Mouse (Mus musculus): Measurements from ENCODE around the gene Igf2bp1. TPM values are rescaled to one million over a fixed set of nuclear protein-coding genes. Genes with fewer than 3 reads are reported as not detected.

The Igf2bp1 gene
- total RNA-seq (2023), result not detected

DNA sequence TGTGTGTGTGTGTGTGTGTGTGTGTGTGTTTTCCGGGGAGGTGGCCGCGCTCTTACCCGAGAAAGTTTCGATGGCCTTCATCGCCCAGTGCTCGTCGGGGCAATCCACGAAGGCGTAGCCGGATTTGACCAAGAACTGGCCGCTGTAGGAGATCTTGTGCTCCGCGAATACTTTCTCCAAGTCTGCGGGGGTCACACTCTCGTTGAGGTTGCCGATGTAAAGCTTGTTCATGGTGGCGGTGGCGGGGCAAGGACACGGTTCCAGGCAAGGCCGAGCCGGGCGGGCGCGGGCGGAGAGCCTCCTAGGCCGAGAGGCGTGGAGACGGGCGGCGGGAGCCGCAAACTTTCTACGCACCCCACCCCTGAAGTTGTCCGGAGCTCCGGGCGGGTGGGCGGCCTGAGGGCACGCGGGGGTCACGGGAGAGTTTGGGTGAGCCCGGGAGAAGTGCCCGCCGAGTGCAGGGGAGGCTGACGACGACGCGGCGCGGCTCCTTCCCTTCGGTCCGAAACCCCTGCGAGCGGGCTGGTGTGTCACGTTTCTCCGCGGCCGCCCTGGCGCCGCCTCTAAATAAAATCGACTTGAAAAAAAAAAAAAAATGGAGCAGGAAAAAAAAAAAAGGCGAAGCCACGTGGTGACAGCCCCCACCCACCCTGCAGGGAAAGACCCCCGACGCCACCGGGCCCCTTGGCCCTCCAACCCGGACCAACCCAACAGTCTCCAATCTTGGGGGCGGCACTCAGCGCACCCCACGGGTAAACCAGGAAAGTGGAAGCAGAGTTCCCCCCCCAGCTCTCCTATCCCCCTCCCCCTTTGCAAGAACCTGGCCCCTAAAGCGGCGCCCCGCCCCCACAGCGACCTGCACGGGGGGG is at the start of gene Igf2bp1:
Gene Igf2bp1 (minus strand): TSS at position 538 of the 869 bp plus-strand sequence.

DNA sequence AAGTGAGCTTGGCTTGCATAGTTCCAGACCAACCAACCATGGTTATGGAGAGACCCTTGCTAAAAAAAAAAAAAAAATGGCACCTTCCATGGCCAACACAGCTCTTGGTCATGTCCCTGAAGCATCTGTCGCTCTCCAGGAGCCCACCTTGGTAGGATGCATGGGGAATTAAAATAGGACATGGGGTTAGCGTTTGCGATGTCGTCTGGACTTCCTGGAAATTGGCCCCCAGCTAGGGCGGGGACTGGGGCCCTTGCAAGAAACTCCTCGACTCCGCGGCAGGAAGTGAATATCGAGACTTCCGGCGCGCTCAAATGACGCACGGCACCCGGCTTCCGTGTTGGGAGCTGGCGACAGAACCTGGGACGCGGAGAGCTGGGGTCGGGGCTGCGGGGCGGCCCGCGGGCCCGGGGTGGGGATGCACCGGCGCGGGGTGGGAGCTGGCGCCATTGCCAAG is 28.9 kb upstream of the Igf2bp1 start, which contains the start of gene Snf8:
Gene Snf8 (plus strand): TSS at position 290 of the 457 bp plus-strand sequence.

DNA sequence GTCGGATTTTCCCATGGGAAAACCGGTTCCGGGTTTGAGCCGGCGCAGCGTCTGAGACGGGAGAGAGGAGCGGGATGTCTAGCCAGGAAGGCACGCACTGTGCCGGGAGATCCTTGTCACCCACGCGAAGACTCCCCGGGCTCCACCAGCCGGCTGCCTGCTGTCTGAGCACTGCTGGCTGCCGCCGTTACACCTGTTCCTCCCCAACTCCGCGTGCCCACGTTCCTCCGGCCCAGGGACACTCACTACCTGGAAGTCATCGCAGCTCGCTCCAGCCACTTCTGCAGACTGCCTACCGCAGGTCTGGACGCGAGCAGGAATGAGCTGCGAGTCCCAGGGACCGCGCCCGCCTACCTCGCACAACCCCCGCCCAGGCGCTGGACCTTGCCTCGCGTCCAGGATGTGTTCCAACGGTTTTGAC is 91.2 kb downstream of the Igf2bp1 start, which contains the start of gene B4galnt2:
Gene B4galnt2 (minus strand): TSS at position 321 of the 421 bp plus-strand sequence.

Other genes with a start within 250 kb of the Igf2bp1 start
- not detected for gene Phospho1, start 181.4 kb downstream of the Igf2bp1 start, total RNA-seq (2023)
- gene Gngt2, start 168.7 kb downstream of the Igf2bp1 start, total RNA-seq (2023), result 10 to 100 TPM; 52.4 to 62.8 TPM
- gene Abi3, start 163.5 kb downstream of the Igf2bp1 start, total RNA-seq (2023), result 100 to 1,000 TPM in 1 of 2 experiments, 10 to 100 TPM in 1; 98.9 to 106 TPM
- under 1 TPM; 0.41 to 0.42 TPM for gene B4galnt2, start 91.0 kb downstream of the Igf2bp1 start, total RNA-seq (2023)
- not detected for gene Gip, start 18.6 kb upstream of the Igf2bp1 start, total RNA-seq (2023)
- gene Snf8, start 28.9 kb upstream of the Igf2bp1 start, total RNA-seq (2023), result 10 to 100 TPM; 63.4 to 63.6 TPM
- gene Ube2z, start 59.4 kb upstream of the Igf2bp1 start, total RNA-seq (2023), result 10 to 100 TPM; 51.4 to 52.6 TPM
- gene Atp5g1, start 69.7 kb upstream of the Igf2bp1 start, total RNA-seq (2023), result 10 to 100 TPM; 92.9 to 94.3 TPM
- not detected for gene Calcoco2, start 106.0 kb upstream of the Igf2bp1 start, total RNA-seq (2023)
- not detected for gene Ttll6, start 127.8 kb upstream of the Igf2bp1 start, total RNA-seq (2023)
- gene Hoxb13, start 188.4 kb upstream of the Igf2bp1 start, total RNA-seq (2023), result not detected

Data from B cell, adult 67 days (primary cell).